Mouse (Mus musculus): ENCODE measurements around the gene Pcp2. TPM values are rescaled to one million over a fixed set of nuclear protein-coding genes. Genes with fewer than 3 reads are reported as not detected.
A peak's percentile ranks its signal among the peaks of the same experiment; 100 is the strongest.

Gene Pcp2
- total and polyA plus RNA-seq, 3 experiments = 0.35 to 0.54 TPM; not detected in 1

- H3K36me3 ChIP-seq (ENCODE audit: control insufficient read depth in 1 of 2, insufficient read depth in 2 of 2, low read length in 2 of 2) = no peaks in the 10 kb centered on the region
Observed at GRCm38 (mm10) chr8:3654726-3655508, 29.6 kb upstream of the Pcp2 start.

GRCm38 (mm10) chr8:3652845-3653244 is 27.5 kb upstream of the Pcp2 start:
- H3K4me3 ChIP-seq (ENCODE audit: control insufficient read depth in 1 of 2, insufficient read depth in 1 of 2, low read depth in 2 of 2, low read length in 2 of 2) = no peak overlapping the region
- no peak overlapping the region for H3K9ac ChIP-seq (ENCODE audit: control insufficient read depth, low read depth, low read length, poor library complexity, severe bottlenecking)
- DNase-seq (ENCODE audit: low read depth, low spot score) = peak; percentile 42
- H3K4me1 ChIP-seq (ENCODE audit: control insufficient read depth in 1 of 2, insufficient read depth in 2 of 2, low read length in 2 of 2) = 0 out of 4 replicates have a peak, but pooled peaks cover 0 to 9% of the 10 kb centered on the region in 2 experiments
- TF ChIP-seq MAX (IDR thresholded peaks at IDR 0.05; ENCODE audit: low read length) = 0 out of 2 replicates have a peak, but pooled peaks have one; percentile 31
- peak; percentile 11; the same call in 1 of the 2 replicates for TF ChIP-seq GATA1 (IDR thresholded peaks at IDR 0.05; ENCODE audit: low read depth, low read length)
- TF ChIP-seq MAFK (IDR thresholded peaks at IDR 0.05; ENCODE audit: borderline replicate concordance, low read depth, low read length) = no peak
- peak; percentile 10; the same call in 1 of the 2 replicates for TF ChIP-seq ETS1 (IDR thresholded peaks at IDR 0.05; ENCODE audit: low read depth, low read length)
- no peak for TF ChIP-seq TBP (IDR thresholded peaks at IDR 0.05; ENCODE audit: low read depth, low read length)
- peak; percentile 93 for TF ChIP-seq BHLHE40 (IDR thresholded peaks at IDR 0.05; ENCODE audit: borderline replicate concordance, low read depth, low read length)
- TF ChIP-seq MYC (IDR thresholded peaks at IDR 0.05; ENCODE audit: low read depth, low read length) = 0 out of 2 replicates have a peak, but pooled peaks have one; percentile 12
- TF ChIP-seq MXI1 (IDR thresholded peaks at IDR 0.05; ENCODE audit: low read depth, low read length) = peak; percentile 28; the same call in 1 of the 2 replicates
- no peaks in the 10 kb centered on the region for H3K27me3 ChIP-seq (ENCODE audit: control insufficient read depth in 1 of 2, insufficient read depth in 2 of 2, low read length in 2 of 2)
- no peak overlapping the region for H3K27ac ChIP-seq (ENCODE audit: control insufficient read depth, low read depth, low read length)
- H3K36me3 ChIP-seq (ENCODE audit: control insufficient read depth in 1 of 2, insufficient read depth in 2 of 2, low read length in 2 of 2) = no peaks in the 10 kb centered on the region
- H3K79me2 ChIP-seq (ENCODE audit: control insufficient read depth, insufficient read depth, low read length, poor library complexity) = no peaks in the 10 kb centered on the region
- no peaks in the 10 kb centered on the region for H3K9me3 ChIP-seq (replicated peaks; ENCODE audit: insufficient read depth, low read length)

More at GRCm38 (mm10) chr8:3654726-3655508, 29.6 kb upstream of the Pcp2 start:
- Histone ChIP-seq H3K9me3 (replicated peaks; ENCODE audit: insufficient read depth, low read length) (no peaks in the 10 kb centered on the region), H3K27me3 (ENCODE audit: control insufficient read depth in 1 of 2, insufficient read depth in 2 of 2, low read length in 2 of 2) (no peaks in the 10 kb centered on the region; a peak in 1 of 4 replicates), H3K4me3 (ENCODE audit: control insufficient read depth in 1 of 2, insufficient read depth in 1 of 2, low read depth in 2 of 2, low read length in 2 of 2) (no peak overlapping the region), H3K4me1 (ENCODE audit: control insufficient read depth in 1 of 2, insufficient read depth in 2 of 2, low read length in 2 of 2) (no peaks in the 10 kb centered on the region), H3K27ac (ENCODE audit: control insufficient read depth, low read depth, low read length) (no peak overlapping the region), H3K9ac (ENCODE audit: control insufficient read depth, low read depth, low read length, poor library complexity, severe bottlenecking) (no peak overlapping the region), H3K79me2 (ENCODE audit: control insufficient read depth, insufficient read depth, low read length, poor library complexity) (no peaks in the 10 kb centered on the region)
- DNase-seq (ENCODE audit: low read depth, low spot score) = no peak
- TF ChIP-seq SIN3A (IDR thresholded peaks at IDR 0.05; ENCODE audit: low read length) (no peak), TBP (IDR thresholded peaks at IDR 0.05; ENCODE audit: low read depth, low read length) (no peak), TCF12 (IDR thresholded peaks at IDR 0.05; ENCODE audit: low read depth, low read length) (no peak)

DNA sequence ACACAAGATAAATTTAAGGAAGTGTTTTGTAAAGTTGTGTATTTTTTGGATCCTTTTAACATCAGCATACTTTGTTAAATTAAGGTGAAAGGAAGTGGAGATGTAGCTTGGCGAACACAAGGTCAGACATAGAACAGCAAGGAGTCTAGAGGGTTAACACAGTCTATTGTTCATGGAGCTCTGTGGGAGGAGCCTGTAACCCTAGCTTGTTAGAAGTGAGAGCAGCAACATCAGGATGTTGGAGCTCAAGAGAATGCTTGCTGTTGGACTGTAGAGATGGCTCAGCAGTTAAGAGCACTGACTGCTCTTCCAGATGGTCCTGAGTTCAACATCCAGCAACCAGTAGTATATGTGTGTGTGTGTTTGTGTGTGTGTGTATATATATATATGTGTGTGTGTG is 23.6 kb upstream of the Pcp2 start:
- Histone ChIP-seq H3K4me3 (ENCODE audit: control insufficient read depth in 1 of 2, insufficient read depth in 1 of 2, low read depth in 2 of 2, low read length in 2 of 2) (no peak overlapping the region), H3K4me1 (ENCODE audit: control insufficient read depth in 1 of 2, insufficient read depth in 2 of 2, low read length in 2 of 2) (0 out of 4 replicates have a peak, but pooled peaks cover 0 to 9% of the 10 kb centered on the region in 2 experiments), H3K79me2 (ENCODE audit: control insufficient read depth, insufficient read depth, low read length, poor library complexity) (no peaks in the 10 kb centered on the region), H3K9me3 (replicated peaks; ENCODE audit: insufficient read depth, low read length) (no peaks in the 10 kb centered on the region), H3K27ac (ENCODE audit: control insufficient read depth, low read depth, low read length) (no peak overlapping the region), H3K36me3 (ENCODE audit: control insufficient read depth in 1 of 2, insufficient read depth in 2 of 2, low read length in 2 of 2) (no peaks in the 10 kb centered on the region), H3K9ac (ENCODE audit: control insufficient read depth, low read depth, low read length, poor library complexity, severe bottlenecking) (no peak overlapping the region), H3K27me3 (ENCODE audit: control insufficient read depth in 1 of 2, insufficient read depth in 2 of 2, low read length in 2 of 2) (no peaks in the 10 kb centered on the region)
- TF ChIP-seq RCOR1 (IDR thresholded peaks at IDR 0.05; ENCODE audit: low read depth, low read length) (no peak), NELFE (IDR thresholded peaks at IDR 0.05; ENCODE audit: low read depth, low read length) (no peak), ZKSCAN1 (IDR thresholded peaks at IDR 0.05; ENCODE audit: low read depth, low read length) (no peak), USF1 (IDR thresholded peaks at IDR 0.05; ENCODE audit: low read depth, low read length) (no peak), JUND (IDR thresholded peaks at IDR 0.05; ENCODE audit: low read depth, low read length) (no peak), EP300 (IDR thresholded peaks at IDR 0.05; ENCODE audit: low read depth in 1 of 2, low read length in 2 of 2) (no peak)
- DNase-seq (ENCODE audit: low read depth, low spot score) = peak; percentile 23
